Mouse (Mus musculus): ENCODE measurements around the gene Pfkl.
"Not testable (repeated sequence)": the region's sequence is repeated elsewhere in the genome, so short reads cannot be mapped to it uniquely, and the experiment has no call there.

Pfkl gene

DNA sequence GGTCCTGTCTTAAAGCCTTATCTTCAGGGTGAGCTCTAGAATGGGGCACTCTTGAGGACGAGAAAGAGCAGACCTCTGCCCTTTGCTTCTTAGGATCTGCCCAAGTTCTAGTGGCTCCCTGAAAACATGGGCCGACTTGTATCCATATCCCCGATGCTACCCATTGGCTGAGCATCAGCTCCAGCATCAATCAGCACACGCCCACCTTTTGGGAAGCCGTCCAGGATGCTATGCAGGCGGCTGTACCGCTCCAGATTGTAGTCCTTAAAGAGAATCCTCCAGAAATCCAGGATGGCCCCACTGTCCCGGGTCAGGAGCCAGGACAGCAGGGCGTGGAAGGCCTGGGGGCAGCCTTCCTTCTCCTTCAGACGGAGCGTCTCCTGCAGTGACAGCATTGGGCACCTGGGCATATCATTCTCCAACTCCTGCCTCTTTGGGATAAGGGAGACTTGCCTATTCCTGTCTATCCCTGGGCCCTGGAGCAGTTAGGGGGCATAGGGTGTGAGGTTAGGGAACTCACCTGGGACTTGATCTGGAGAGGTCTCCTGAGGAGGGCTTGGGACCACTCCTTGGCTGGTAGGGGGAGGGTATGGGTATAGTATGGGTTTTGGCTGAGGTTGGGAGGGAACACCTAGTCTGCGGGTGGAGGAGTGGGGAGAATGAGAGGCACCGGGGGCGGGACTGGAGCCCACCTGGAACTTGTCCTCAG is 33.0 kb upstream of the Pfkl start:
- 0 out of 2 replicates have a peak, but pooled peaks cover 3% of the 10 kb centered on the region for H3K27me3 ChIP-seq (ENCODE audit: insufficient read depth, low read length)

GRCm38 (mm10) chr10:78042096-78042495 is 32.2 kb upstream of the Pfkl start:
- Histone ChIP-seq H3K27me3 (ENCODE audit: insufficient read depth, low read length) (0 out of 2 replicates have a peak, but pooled peaks cover 3% of the 10 kb centered on the region), H3K4me1 (replicated peaks; ENCODE audit: low read depth, low read length) (peaks cover 93% of the 10 kb centered on the region), H3K9me3 (ENCODE audit: low read length) (no peaks in the 10 kb centered on the region), H3K4me3 (replicated peaks; ENCODE audit: low read length) (peak overlapping the region; percentile 76), H3K36me3 (ENCODE audit: insufficient read depth, low read length) (peaks cover 30% of the 10 kb centered on the region)
- TF ChIP-seq CTCF (conservative IDR thresholded peaks at IDR 0.05; ENCODE audit: low read length), result no peak
- TF ChIP-seq POU5F1 (IDR thresholded peaks at IDR 0.05; ENCODE audit: borderline replicate concordance, low read length), result no peak
- TF ChIP-seq NANOG (IDR thresholded peaks at IDR 0.05; ENCODE audit: borderline replicate concordance, low read length), result no peak

More for the DNA sequence above, 33.0 kb upstream of the Pfkl start:
- Histone ChIP-seq H3K9me3 (ENCODE audit: low read length) (no peaks in the 10 kb centered on the region), H3K4me1 (replicated peaks; ENCODE audit: low read depth, low read length) (peaks cover 92% of the 10 kb centered on the region), H3K4me3 (replicated peaks; ENCODE audit: low read length) (peak overlapping the region; percentile 76), H3K36me3 (ENCODE audit: insufficient read depth, low read length) (peaks cover 22% of the 10 kb centered on the region)
- TF ChIP-seq POU5F1 (IDR thresholded peaks at IDR 0.05; ENCODE audit: borderline replicate concordance, low read length) (no peak), CTCF (conservative IDR thresholded peaks at IDR 0.05; ENCODE audit: low read length) (no peak)

DNA sequence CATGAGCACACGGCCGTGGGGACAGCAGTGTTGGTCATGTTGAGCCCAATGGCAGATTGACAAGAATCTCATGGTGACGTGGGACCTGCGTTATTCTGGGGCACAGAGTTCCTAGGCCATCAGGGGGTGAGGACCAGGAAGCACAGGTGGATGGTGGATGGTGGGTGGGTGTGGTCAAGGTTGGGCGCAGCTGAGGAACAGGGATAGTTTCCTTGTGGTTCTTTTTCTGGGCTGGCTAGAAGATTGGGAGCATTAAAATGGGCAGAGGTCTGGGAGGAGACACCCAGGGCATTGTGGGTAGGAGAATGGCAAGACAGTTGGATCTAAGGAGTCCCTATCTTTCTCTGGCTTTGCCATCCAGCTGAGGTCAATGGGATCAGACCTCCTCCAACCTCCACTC is 31.8 kb upstream of the Pfkl start, which contains the start of gene Dnmt3l:
Dnmt3l (plus strand) TSS at position 301 of the 400 bp plus-strand sequence.
- TF ChIP-seq CTCF (conservative IDR thresholded peaks at IDR 0.05; ENCODE audit: low read length) (no peak), NANOG (IDR thresholded peaks at IDR 0.05; ENCODE audit: borderline replicate concordance, low read length) (no peak), POU5F1 (IDR thresholded peaks at IDR 0.05; ENCODE audit: borderline replicate concordance, low read length) (no peak)
- no peaks in the 10 kb centered on the region for H3K9me3 ChIP-seq (ENCODE audit: low read length)
- H3K36me3 ChIP-seq (ENCODE audit: insufficient read depth, low read length), result peaks cover 33% of the 10 kb centered on the region
- H3K4me3 ChIP-seq (replicated peaks; ENCODE audit: low read length), result peak within 1 kb of the TSS; percentile 76
- 0 out of 2 replicates have a peak, but pooled peaks cover 3% of the 10 kb centered on the region for H3K27me3 ChIP-seq (ENCODE audit: insufficient read depth, low read length)
- peaks cover 93% of the 10 kb centered on the region for H3K4me1 ChIP-seq (replicated peaks; ENCODE audit: low read depth, low read length)

GRCm38 (mm10) chr10:78037139-78037538 is 27.3 kb upstream of the Pfkl start:
- no peaks in the 10 kb centered on the region for H3K9me3 ChIP-seq (ENCODE audit: low read length)
- peak overlapping the region; percentile 86 for H3K4me3 ChIP-seq (replicated peaks; ENCODE audit: low read length)
- H3K4me1 ChIP-seq (replicated peaks; ENCODE audit: low read depth, low read length), result peaks cover 86% of the 10 kb centered on the region
- H3K36me3 ChIP-seq (ENCODE audit: insufficient read depth, low read length), result peaks cover 74% of the 10 kb centered on the region
- TF ChIP-seq NANOG (IDR thresholded peaks at IDR 0.05; ENCODE audit: borderline replicate concordance, low read length), result no peak
- no peak for TF ChIP-seq POU5F1 (IDR thresholded peaks at IDR 0.05; ENCODE audit: borderline replicate concordance, low read length)
- TF ChIP-seq CTCF (conservative IDR thresholded peaks at IDR 0.05; ENCODE audit: low read length), result no peak
- H3K27me3 ChIP-seq (ENCODE audit: insufficient read depth, low read length), result 0 out of 2 replicates have a peak, but pooled peaks cover 5% of the 10 kb centered on the region

- H3K9me3 ChIP-seq (ENCODE audit: low read length), result peaks cover 21% of the 10 kb centered on the region
- H3K27me3 ChIP-seq (ENCODE audit: insufficient read depth, low read length), result 0 out of 2 replicates have a peak, but pooled peaks cover 2% of the 10 kb centered on the region
- TF ChIP-seq POU5F1 (IDR thresholded peaks at IDR 0.05; ENCODE audit: borderline replicate concordance, low read length) (no peak), NANOG (IDR thresholded peaks at IDR 0.05; ENCODE audit: borderline replicate concordance, low read length) (no peak), CTCF (conservative IDR thresholded peaks at IDR 0.05; ENCODE audit: low read length) (no peak)
- H3K4me1 ChIP-seq (replicated peaks; ENCODE audit: low read depth, low read length), result peaks cover 63% of the 10 kb centered on the region
- H3K4me3 ChIP-seq (replicated peaks; ENCODE audit: low read length), result no peak overlapping the region
- H3K36me3 ChIP-seq (ENCODE audit: insufficient read depth, low read length), result peaks cover 94% of the 10 kb centered on the region
Measured at GRCm38 (mm10) chr10:78031987-78032386, 22.1 kb upstream of the Pfkl start.

DNA sequence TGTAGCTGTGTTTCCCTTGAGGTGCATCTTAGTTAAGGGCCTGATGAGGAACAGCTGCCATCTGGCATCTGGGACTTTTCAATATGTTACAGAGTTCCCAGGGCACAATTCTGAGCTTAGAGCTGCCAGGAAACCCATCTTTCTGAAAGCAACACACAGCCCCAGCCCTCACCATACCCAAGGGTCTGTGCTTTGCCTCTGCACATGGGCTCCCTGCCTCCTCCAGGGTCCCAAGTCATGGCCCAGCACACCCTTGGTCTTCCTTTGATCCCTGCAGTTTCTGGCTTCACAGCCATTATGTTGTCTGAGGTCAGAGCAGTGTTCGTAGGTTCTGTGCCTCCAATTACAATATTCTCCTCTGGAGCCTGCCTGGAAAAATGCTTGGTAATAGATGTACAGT is 19.2 kb upstream of the Pfkl start:
- peaks cover 79% of the 10 kb centered on the region for H3K36me3 ChIP-seq (ENCODE audit: insufficient read depth, low read length)
- peaks cover 38% of the 10 kb centered on the region for H3K9me3 ChIP-seq (ENCODE audit: low read length)
- TF ChIP-seq POU5F1 (IDR thresholded peaks at IDR 0.05; ENCODE audit: borderline replicate concordance, low read length) (no peak), NANOG (IDR thresholded peaks at IDR 0.05; ENCODE audit: borderline replicate concordance, low read length) (no peak), CTCF (conservative IDR thresholded peaks at IDR 0.05; ENCODE audit: low read length) (no peak)
- no peaks in the 10 kb centered on the region for H3K27me3 ChIP-seq (ENCODE audit: insufficient read depth, low read length)
- peaks cover 36% of the 10 kb centered on the region for H3K4me1 ChIP-seq (replicated peaks; ENCODE audit: low read depth, low read length)
- H3K4me3 ChIP-seq (replicated peaks; ENCODE audit: low read length), result no peak overlapping the region

DNA sequence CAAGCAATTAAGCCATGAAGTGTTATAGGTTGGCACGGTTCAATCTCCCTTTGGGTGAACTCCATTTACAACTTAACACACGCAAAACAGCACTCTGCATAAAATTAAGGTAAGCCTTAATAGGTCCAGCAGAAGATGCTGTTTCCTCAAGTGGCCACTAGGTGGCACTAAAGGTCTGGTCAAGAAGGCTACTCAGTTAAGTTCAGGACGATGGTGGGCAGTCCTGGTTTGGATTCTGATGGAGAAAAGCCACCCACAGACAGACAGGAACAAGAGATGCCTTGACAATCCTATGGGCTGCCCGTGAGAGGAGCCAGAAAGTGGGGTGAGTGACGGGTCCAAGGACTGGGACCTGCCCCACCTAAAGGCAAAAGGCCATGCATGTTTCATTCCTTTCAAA is 18.2 kb upstream of the Pfkl start:
- H3K36me3 ChIP-seq (ENCODE audit: insufficient read depth, low read length), result peaks cover 70% of the 10 kb centered on the region
- H3K27me3 ChIP-seq (ENCODE audit: insufficient read depth, low read length), result no peaks in the 10 kb centered on the region

GRCm38 (mm10) chr10:78025453-78025852 is 15.6 kb upstream of the Pfkl start:
- peak; percentile 11; the same call in 1 of the 2 replicates for TF ChIP-seq CTCF (conservative IDR thresholded peaks at IDR 0.05; ENCODE audit: low read length)
- peaks cover 46% of the 10 kb centered on the region for H3K36me3 ChIP-seq (ENCODE audit: insufficient read depth, low read length)
- not testable (repeated sequence) for H3K27me3 ChIP-seq (ENCODE audit: insufficient read depth, low read length); H3K4me3 ChIP-seq (replicated peaks; ENCODE audit: low read length)
- peaks cover 14% of the 10 kb centered on the region for H3K4me1 ChIP-seq (replicated peaks; ENCODE audit: low read depth, low read length)
- H3K9me3 ChIP-seq (ENCODE audit: low read length), result peaks cover 38% of the 10 kb centered on the region

More for the DNA sequence above, 18.2 kb upstream of the Pfkl start:
- TF ChIP-seq POU5F1 (IDR thresholded peaks at IDR 0.05; ENCODE audit: borderline replicate concordance, low read length), result 0 out of 2 replicates have a peak, but pooled peaks have one; percentile 31
- peak; percentile 89 for TF ChIP-seq CTCF (conservative IDR thresholded peaks at IDR 0.05; ENCODE audit: low read length)
- TF ChIP-seq NANOG (IDR thresholded peaks at IDR 0.05; ENCODE audit: borderline replicate concordance, low read length), result no peak
- Histone ChIP-seq H3K4me1 (replicated peaks; ENCODE audit: low read depth, low read length) (peaks cover 33% of the 10 kb centered on the region), H3K4me3 (replicated peaks; ENCODE audit: low read length) (no peak overlapping the region), H3K9me3 (ENCODE audit: low read length) (peaks cover 38% of the 10 kb centered on the region)

DNA sequence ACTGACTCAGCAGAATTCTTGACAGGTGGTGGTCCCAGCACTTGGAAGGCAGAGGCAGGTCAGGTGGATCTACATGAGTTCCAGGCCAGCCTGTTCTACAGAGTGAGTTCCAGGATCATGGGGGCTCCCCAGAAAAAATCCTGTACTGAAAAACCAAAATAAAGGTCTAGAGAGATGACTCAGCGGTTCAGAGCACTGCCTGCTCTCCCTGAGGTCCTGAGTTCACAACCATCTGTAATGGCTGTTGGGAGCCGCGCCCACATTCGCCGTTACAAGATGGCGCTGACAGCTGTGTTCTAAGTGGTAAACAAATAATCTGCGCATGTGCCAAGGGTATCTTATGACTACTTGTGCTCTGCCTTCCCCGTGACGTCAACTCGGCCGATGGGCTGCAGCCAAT is 10.1 kb upstream of the Pfkl start:
- not testable (repeated sequence) for H3K27me3 ChIP-seq (ENCODE audit: insufficient read depth, low read length); H3K36me3 ChIP-seq (ENCODE audit: insufficient read depth, low read length); H3K4me1 ChIP-seq (replicated peaks; ENCODE audit: low read depth, low read length)
- 0 out of 2 replicates have a peak overlapping the region, but pooled peaks have one; percentile 17 for H3K4me3 ChIP-seq (replicated peaks; ENCODE audit: low read length)
- H3K9me3 ChIP-seq (ENCODE audit: low read length), result peaks cover 49% of the 10 kb centered on the region

Measured in E14TG2a.4 (cell line).